Mouse (Mus musculus) gastrocnemius, postnatal 4 days (tissue): ENCODE measurements around the gene Akr1b8. TPM values are rescaled to one million over a fixed set of nuclear protein-coding genes. Genes with fewer than 3 reads are reported as not detected.
"Not testable (repeated sequence)": the region's sequence is repeated elsewhere in the genome, so short reads cannot be mapped to it uniquely, and the experiment has no call there.

Source experiments
- DNase-seq, 2 experiments: peaks; one replicate each; pipeline ENCODE4 v3.0.0; 2021 to 2022; ENCODE audit warnings: low spot score in 2 of 2, mixed read lengths in 2 of 2
- total RNA-seq, 2 experiments: library from RNA; stranded (reverse); gene quantifications; 2 replicates each; pipeline ENCODE4 v1.2.3; 2021

The Akr1b8 gene
- total RNA-seq, 2 experiments from 2014 or later: 10.0 to 11.3 TPM

DNA sequence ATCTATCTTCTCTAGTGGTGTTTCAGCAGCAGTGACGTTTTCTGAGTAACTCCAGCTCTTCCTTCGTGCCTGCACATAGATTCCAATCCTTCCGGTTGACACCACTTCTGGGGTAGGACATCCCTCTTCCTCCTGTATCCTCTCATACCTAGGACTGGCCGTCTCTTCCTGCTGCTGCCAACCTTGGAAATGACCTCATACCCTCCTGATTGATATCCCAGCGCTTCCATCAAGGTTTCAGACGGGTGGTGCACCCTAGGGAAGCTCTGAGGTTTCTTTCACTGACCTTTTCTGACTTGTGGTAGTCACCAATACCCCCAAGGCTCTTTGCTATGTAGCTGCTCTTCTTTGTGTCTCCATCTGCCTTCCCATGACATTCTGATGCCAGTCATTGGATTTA lies 44.5 kb downstream of the Akr1b8 start:
- no peak for DNase-seq

DNA sequence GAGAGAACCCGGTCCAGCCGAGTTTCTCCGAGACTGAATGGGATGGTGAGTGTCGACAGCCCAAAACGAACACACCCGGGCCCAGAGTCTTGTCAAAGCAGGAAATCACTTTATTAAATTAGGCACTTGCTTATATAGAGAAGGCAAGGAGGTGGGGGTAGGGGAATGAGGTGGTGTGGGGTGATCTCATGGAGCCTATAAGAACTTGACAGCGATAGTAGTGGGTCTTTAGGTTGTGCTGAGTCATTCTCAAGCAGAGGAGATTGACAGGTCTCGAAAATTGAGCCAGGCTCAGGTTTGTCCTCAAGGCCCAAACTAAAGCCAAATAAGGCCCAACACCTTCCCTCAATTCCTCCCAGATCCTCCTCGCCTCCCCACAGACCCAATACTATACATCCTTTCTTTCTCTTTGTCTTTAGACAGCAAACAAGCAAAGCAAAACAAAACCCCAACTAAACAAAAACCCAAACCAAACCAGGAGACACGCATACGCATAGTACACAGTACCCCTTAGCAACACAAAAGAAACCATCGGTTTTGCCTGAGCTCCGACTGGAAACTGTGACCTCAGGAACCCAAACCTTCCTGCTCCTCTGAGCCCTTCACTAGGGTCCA lies 45.8 kb downstream of the Akr1b8 start:
- DNase-seq: no peak

DNA sequence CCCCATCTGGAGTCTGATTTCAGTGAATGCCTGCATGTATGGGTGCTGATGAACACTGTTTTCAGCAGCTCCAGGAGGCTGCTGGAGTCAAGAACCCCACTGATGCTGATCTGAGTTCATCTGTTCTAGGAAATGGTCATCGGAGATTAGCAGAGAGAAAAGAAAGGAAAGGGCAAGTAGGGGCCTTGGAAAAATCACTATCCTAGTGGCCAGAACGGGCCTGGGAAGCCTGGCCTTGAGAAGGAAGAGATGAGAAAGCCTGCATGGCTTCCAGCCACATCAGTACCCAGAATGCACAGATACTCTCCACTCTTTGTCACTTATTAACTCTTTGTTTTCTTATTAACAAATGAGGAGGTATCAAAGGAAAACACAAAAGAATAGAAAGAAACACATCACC lies 46.8 kb downstream of the Akr1b8 start:
- no peak for DNase-seq

DNA sequence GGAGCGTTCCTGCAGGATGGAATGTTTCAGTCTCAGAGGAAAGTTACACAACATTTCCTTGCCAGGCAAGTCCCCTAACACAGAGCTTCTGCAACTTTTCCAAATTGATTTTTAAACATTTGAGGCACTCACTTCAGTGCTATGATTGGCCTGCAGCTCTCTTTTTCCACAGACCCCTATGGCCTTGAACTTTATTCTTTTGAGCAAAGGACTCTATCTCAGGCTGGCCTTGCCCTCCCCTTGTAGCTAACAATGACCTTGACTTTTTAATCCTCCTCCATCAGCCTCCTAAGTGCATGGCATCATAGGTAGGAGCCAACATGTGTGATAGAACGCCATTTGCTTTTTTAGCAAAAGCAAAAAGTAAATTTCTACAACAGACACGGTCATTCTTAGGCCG lies 52.8 kb downstream of the Akr1b8 start:
- no peak for DNase-seq

DNA sequence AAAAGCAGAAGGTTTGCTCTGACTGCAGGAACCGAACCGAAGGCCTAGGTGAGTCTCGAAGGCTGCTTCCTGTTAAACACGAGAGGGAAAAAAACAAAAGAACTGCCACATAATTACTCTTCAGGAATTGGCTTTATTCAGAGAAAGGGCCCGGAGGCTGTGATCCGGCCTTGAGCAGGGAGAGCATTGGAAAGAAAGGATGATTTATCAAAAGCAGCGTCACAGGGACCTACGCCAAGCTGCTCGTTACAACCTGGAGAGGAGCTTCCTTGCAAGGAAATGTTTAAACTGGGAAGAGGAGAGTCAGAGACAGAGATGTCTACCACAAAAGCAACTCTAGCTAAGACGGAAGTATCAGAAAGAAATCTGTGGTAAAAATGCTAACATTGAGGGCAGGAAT lies 53.5 kb downstream of the Akr1b8 start:
- no peak for DNase-seq

DNA sequence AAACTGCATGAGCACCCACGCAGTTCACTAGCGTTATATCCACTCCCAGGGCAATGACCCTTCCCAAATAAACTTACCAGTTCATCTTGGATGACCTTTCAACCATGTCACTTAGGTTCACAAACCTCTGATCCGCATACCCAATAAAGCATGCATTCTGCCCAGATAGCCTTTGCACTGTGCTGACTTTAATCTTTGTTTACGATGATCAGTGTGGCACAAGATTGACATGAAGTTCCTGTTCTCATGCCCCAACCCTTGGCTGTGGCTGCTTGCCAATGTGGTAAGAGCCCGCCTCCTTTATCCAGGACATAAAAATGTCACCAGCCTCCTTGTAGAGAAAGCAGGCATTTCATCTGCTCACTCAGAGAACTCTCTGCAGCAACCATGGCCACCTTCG lies 58.1 kb downstream of the Akr1b8 start, which contains the start of gene Akr1b7:
Akr1b7 (plus strand) TSS at position 312 of the 400 bp plus-strand sequence.
- DNase-seq: no peak

DNA sequence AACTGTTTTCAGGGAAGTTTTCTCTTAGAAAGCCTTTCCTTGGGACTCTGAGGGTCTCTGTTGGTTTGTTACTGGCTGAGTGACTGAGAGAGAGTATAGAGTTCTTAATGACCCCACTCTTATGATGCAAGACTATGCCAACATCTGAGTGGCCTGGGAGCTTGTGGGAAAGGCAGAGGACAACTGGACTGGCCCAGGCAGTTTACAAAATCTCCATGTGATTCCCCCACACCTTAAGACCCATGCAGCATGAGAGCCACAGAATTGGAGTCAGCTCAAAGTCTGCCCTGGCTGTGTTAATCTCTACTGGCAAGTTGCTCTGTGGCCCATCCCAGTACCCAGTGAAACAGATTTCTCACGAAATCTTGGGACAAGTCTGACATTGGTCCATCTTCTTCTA lies 58.8 kb downstream of the Akr1b8 start:
- no peak for DNase-seq

DNA sequence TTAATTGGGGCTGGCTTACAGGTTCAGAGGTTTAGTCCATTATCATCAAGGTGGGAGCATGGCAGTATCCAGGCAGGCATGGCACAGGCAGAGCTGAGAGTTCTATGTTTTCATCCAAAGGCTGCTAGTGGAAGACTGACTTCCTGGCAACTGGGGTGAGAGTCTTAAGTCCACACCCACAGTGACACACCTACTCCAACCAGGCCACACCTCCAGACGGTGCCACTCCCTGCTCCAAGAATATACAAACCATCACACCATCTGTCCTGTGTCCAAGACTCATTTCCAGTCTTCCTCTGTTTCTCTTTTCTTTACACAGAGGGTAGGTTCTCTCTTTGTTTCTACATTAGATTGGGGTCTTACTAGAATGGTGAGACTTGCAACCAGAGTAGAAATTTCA lies 59.5 kb downstream of the Akr1b8 start:
- not testable (repeated sequence) for DNase-seq

DNA sequence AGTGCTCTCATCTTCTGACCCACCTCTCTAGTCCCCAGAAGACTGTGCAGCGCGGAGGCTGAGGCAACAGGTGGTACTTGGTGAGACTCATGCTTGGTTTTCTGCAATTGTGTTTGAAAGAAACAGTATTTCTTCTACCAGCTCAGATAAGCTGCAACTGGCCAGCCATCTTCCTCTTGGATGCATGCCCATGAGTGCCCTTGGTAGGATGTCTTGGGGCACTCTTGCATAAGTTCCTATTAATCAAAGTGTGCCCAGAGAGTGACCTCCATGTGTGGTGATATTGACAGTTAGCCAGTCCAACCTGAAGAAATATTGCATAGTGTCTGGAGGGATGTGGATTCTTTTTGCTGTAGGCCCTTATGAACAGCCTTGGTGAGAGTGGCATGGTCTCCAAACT lies 62.6 kb downstream of the Akr1b8 start:
- DNase-seq: no peak

Other genes with a start within 250 kb of the Akr1b8 start
- 10 to 100 TPM; 19.8 TPM for gene Slc35b4, start 177.0 kb upstream of the Akr1b8 start, total RNA-seq
- 100 to 1,000 TPM; 184 to 196 TPM for gene Akr1b3, start 36.6 kb upstream of the Akr1b8 start, total RNA-seq
- gene Akr1b10, start 30.1 kb downstream of the Akr1b8 start, total RNA-seq: 10 to 100 TPM; 34.9 to 36.5 TPM
- under 1 TPM in 1 of 2 experiments, not detected in 1; 0.49 TPM for gene Akr1b7, start 58.2 kb downstream of the Akr1b8 start, total RNA-seq
- 10 to 100 TPM; 29.3 to 32.8 TPM for gene Bpgm, start 122.1 kb downstream of the Akr1b8 start, total RNA-seq
- gene Cald1, start 244.4 kb downstream of the Akr1b8 start, total RNA-seq: 100 to 1,000 TPM; 110 to 127 TPM